Mouse (Mus musculus): ENCODE measurements at regions not wholly inside any gene's neighbourhood (a gene's known extent, or its start where the extent isn't known, plus 50 kb on each side); places are given as distances from the start of the nearest gene placed in this dataset.
"Not testable (repeated sequence)": the region's sequence is repeated elsewhere in the genome, so short reads cannot be mapped to it uniquely, and the experiment has no call there.

GRCm38 (mm10) chr6:6388835-6389440, 172.0 kb upstream of the Slc25a13 start:
- DNase-seq (ENCODE audit: low read depth, low spot score) = no peak

GRCm38 (mm10) chr6:6387571-6387970, 170.6 kb upstream of the Slc25a13 start:
- DNase-seq (ENCODE audit: low read depth, low spot score) = no peak

GRCm38 (mm10) chr6:6384971-6385370, 168.0 kb upstream of the Slc25a13 start:
- DNase-seq (ENCODE audit: low read depth, low spot score) = no peak

GRCm38 (mm10) chr6:6384441-6384840, 167.5 kb upstream of the Slc25a13 start:
- no peak for DNase-seq (ENCODE audit: low read depth, low spot score)

- DNase-seq (ENCODE audit: low read depth, low spot score) = no peak
Observed at GRCm38 (mm10) chr6:6372421-6372820, 155.4 kb upstream of the Slc25a13 start.

GRCm38 (mm10) chr6:6371444-6372093, 154.6 kb upstream of the Slc25a13 start:
- DNase-seq (ENCODE audit: low read depth, low spot score) = no peak

- DNase-seq (ENCODE audit: low read depth, low spot score) = no peak
Observed at GRCm38 (mm10) chr6:6364037-6364436, 147.1 kb upstream of the Slc25a13 start.

GRCm38 (mm10) chr6:6362678-6363354, 145.8 kb upstream of the Slc25a13 start:
- no peak for DNase-seq (ENCODE audit: low read depth, low spot score)

- not testable (repeated sequence) for DNase-seq (ENCODE audit: low read depth, low spot score)
Observed at GRCm38 (mm10) chr6:6361181-6361580, 144.2 kb upstream of the Slc25a13 start.

- no peak for DNase-seq (ENCODE audit: low read depth, low spot score)
Observed at GRCm38 (mm10) chr6:6357477-6357876, 140.5 kb upstream of the Slc25a13 start.

GRCm38 (mm10) chr6:6356967-6357366, 140.0 kb upstream of the Slc25a13 start:
- DNase-seq (ENCODE audit: low read depth, low spot score) = no peak

- DNase-seq (ENCODE audit: low read depth, low spot score) = no peak
Observed at GRCm38 (mm10) chr6:6335251-6335650, 118.3 kb upstream of the Slc25a13 start.

- DNase-seq (ENCODE audit: low read depth, low spot score) = no peak
Observed at GRCm38 (mm10) chr6:6330271-6330670, 113.3 kb upstream of the Slc25a13 start.

GRCm38 (mm10) chr6:6325516-6325915, 108.5 kb upstream of the Slc25a13 start:
- no peak for DNase-seq (ENCODE audit: low read depth, low spot score)

GRCm38 (mm10) chr6:6316725-6317124, 99.8 kb upstream of the Slc25a13 start:
- DNase-seq (ENCODE audit: low read depth, low spot score) = no peak

GRCm38 (mm10) chr6:6313171-6313570, 96.2 kb upstream of the Slc25a13 start:
- DNase-seq (ENCODE audit: low read depth, low spot score) = no peak

- no peak for DNase-seq (ENCODE audit: low read depth, low spot score)
Observed at GRCm38 (mm10) chr6:6310213-6310612, 93.2 kb upstream of the Slc25a13 start.

- DNase-seq (ENCODE audit: low read depth, low spot score) = no peak
Observed at GRCm38 (mm10) chr6:6307618-6308017, 90.6 kb upstream of the Slc25a13 start.

GRCm38 (mm10) chr6:6303767-6304166, 86.8 kb upstream of the Slc25a13 start:
- no peak for DNase-seq (ENCODE audit: low read depth, low spot score)

- DNase-seq (ENCODE audit: low read depth, low spot score) = no peak
Observed at GRCm38 (mm10) chr6:6301001-6301510, 84.1 kb upstream of the Slc25a13 start.

GRCm38 (mm10) chr6:6298867-6299852, 82.2 kb upstream of the Slc25a13 start:
- no peak for DNase-seq (ENCODE audit: low read depth, low spot score)

Data from CD4-positive, CD25-positive, alpha-beta regulatory T cell, adult 2 months (primary cell).